Mouse (Mus musculus): ENCODE data around the gene Il17rd. TPM values are rescaled to one million over a fixed set of nuclear protein-coding genes. Genes with fewer than 3 reads are reported as not detected.

Gene Il17rd
- total and polyA plus RNA-seq, 3 experiments, result 0.04 TPM; not detected in 2

DNA sequence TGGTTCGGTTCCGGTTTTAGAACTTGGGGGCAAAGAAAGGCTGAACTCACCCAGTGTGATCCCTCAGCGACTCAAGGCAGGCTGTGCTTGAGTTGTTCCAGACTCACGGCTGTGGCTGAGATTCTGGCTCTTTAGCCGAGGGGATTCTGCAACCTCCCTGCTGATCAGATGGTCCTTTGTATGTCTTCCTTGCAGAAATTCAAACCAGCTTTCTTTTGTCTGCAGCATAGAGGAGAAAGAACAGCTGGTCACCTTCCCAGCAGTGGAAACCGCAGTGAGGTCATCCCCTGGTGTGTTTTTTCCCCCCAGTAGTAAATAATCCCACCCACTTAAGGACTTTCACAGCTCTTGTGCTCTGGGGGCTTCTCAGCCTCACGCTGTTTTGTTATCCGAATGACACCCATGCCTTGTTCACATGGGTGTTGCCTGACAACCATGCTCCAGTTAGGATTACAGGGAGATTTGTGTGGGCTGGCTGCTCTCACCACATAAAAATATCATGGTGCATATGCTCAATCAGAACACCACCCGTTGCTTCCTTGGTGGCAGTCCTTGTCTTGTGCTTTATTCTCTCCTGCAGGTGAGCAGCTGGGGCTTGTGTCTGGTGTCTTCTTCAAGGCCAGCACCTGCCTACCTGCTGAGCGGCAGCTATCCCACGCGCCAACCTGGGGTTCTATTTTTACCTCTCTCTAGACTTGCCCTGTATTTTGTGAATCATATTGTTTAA is 67.2 kb downstream of the Il17rd start:
- peaks cover 0 to 6% of the 10 kb centered on the region in 2 experiments; a peak in 2 of 4 replicates for H3K27me3 ChIP-seq (ENCODE audit: control insufficient read depth in 1 of 2, insufficient read depth in 2 of 2, low read length in 2 of 2)
- H3K79me2 ChIP-seq (ENCODE audit: control insufficient read depth, insufficient read depth, low read length, poor library complexity), result no peaks in the 10 kb centered on the region
- no peaks in the 10 kb centered on the region for H3K9me3 ChIP-seq (replicated peaks; ENCODE audit: insufficient read depth, low read length)
- DNase-seq (ENCODE audit: low read depth, low spot score), result no peak
- no peak overlapping the region for H3K4me3 ChIP-seq (ENCODE audit: control insufficient read depth in 1 of 2, insufficient read depth in 1 of 2, low read depth in 2 of 2, low read length in 2 of 2)
- no peak overlapping the region for H3K9ac ChIP-seq (ENCODE audit: control insufficient read depth, low read depth, low read length, poor library complexity, severe bottlenecking)
- TF ChIP-seq TAL1 (IDR thresholded peaks at IDR 0.05; ENCODE audit: low read length), result no peak
- no peak for TF ChIP-seq GATA1 (IDR thresholded peaks at IDR 0.05; ENCODE audit: low read depth, low read length)
- TF ChIP-seq GABPA (IDR thresholded peaks at IDR 0.05; ENCODE audit: low read depth, low read length), result no peak
- no peak for TF ChIP-seq SMC3 (IDR thresholded peaks at IDR 0.05; ENCODE audit: low read depth, low read length)
- TF ChIP-seq E2F4 (IDR thresholded peaks at IDR 0.05; ENCODE audit: borderline replicate concordance, low read depth, low read length), result no peak
- no peak for TF ChIP-seq ZC3H11A (IDR thresholded peaks at IDR 0.05; ENCODE audit: low read depth, low read length)
- TF ChIP-seq POLR2A (IDR thresholded peaks at IDR 0.05; ENCODE audit: control insufficient read depth in 1 of 2, insufficient read depth in 1 of 2, low read depth in 1 of 2, low read length in 2 of 2, poor library complexity in 1 of 2), result no peak
- no peak for TF ChIP-seq USF1 (IDR thresholded peaks at IDR 0.05; ENCODE audit: low read depth, low read length)
- H3K4me1 ChIP-seq (ENCODE audit: control insufficient read depth in 1 of 2, insufficient read depth in 2 of 2, low read length in 2 of 2), result no peaks in the 10 kb centered on the region
- no peak overlapping the region for H3K27ac ChIP-seq (ENCODE audit: control insufficient read depth, low read depth, low read length)
- H3K36me3 ChIP-seq (ENCODE audit: control insufficient read depth in 1 of 2, insufficient read depth in 2 of 2, low read length in 2 of 2), result no peaks in the 10 kb centered on the region

DNA sequence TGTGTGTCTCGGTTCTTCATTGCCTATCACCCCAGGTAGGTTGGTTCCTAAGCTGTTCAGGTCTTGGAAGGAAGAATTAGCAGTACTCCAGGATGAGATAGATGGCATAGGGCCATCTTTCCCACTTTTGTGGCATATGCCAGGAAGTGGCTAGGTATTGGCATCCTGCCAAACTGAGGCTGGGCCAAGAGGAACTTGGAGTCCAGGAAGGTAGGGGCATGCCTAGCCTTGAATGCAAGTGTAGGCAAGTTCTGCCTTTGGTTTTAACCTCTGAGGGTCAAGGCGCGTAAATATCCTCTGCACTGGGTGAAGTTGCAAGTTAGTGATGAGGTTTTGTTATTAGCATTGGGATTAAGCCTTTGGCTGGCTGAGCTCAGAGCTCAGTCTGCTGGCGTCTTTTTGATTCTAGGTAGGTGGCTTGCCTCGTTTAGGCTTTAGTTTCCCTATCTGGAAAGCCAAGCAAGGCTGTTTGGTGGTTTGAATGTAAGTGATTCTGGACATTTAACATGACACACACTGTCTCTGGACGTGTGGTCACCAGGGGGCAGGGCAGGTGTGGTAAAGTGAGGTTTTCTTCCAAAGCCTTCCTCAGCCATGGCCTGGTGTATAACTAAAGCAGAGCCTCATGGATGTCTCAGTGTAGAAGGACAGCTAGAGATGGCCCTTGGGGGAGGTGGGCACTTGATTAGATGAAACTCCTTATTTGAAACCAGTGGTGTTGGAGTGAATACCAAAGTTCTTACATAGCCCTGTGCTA is 70.2 kb downstream of the Il17rd start:
- TF ChIP-seq MEF2A (IDR thresholded peaks at IDR 0.05; ENCODE audit: extremely low read depth, insufficient replicate concordance, low read depth, low read length, poor library complexity, severe bottlenecking) (no peak), POLR2AphosphoS2 (IDR thresholded peaks at IDR 0.05; ENCODE audit: low read length) (no peak), NRF1 (IDR thresholded peaks at IDR 0.05; ENCODE audit: insufficient read depth, low read depth, low read length, poor library complexity, severe bottlenecking) (no peak), POLR2AphosphoS5 (IDR thresholded peaks at IDR 0.05; ENCODE audit: borderline replicate concordance, low read depth, low read length) (no peak), ELF1 (IDR thresholded peaks at IDR 0.05; ENCODE audit: low read depth, low read length) (no peak), CHD2 (IDR thresholded peaks at IDR 0.05; ENCODE audit: low read length) (no peak), ZNF384 (IDR thresholded peaks at IDR 0.05; ENCODE audit: low read depth, low read length) (no peak), JUND (IDR thresholded peaks at IDR 0.05; ENCODE audit: low read depth, low read length) (no peak), KAT2A (conservative IDR thresholded peaks at IDR 0.05; ENCODE audit: low read depth, low read length) (no peak), GABPA (IDR thresholded peaks at IDR 0.05; ENCODE audit: low read depth, low read length) (no peak), MXI1 (IDR thresholded peaks at IDR 0.05; ENCODE audit: low read depth, low read length) (no peak), ZKSCAN1 (IDR thresholded peaks at IDR 0.05; ENCODE audit: low read depth, low read length) (no peak), SMC3 (IDR thresholded peaks at IDR 0.05; ENCODE audit: low read depth, low read length) (no peak), USF2 (IDR thresholded peaks at IDR 0.05; ENCODE audit: borderline replicate concordance in 1 of 2, insufficient read depth in 1 of 2, low read depth in 1 of 2, low read length in 2 of 2) (no peak), UBTF (IDR thresholded peaks at IDR 0.05; ENCODE audit: borderline replicate concordance, insufficient read depth, low read depth, low read length) (no peak)
- Histone ChIP-seq H3K36me3 (ENCODE audit: control insufficient read depth in 1 of 2, insufficient read depth in 2 of 2, low read length in 2 of 2) (no peaks in the 10 kb centered on the region), H3K4me3 (ENCODE audit: control insufficient read depth in 1 of 2, insufficient read depth in 1 of 2, low read depth in 2 of 2, low read length in 2 of 2) (no peak overlapping the region), H3K27ac (ENCODE audit: control insufficient read depth, low read depth, low read length) (no peak overlapping the region), H3K4me1 (ENCODE audit: control insufficient read depth in 1 of 2, insufficient read depth in 2 of 2, low read length in 2 of 2) (no peaks in the 10 kb centered on the region), H3K79me2 (ENCODE audit: control insufficient read depth, insufficient read depth, low read length, poor library complexity) (no peaks in the 10 kb centered on the region), H3K27me3 (ENCODE audit: control insufficient read depth in 1 of 2, insufficient read depth in 2 of 2, low read length in 2 of 2) (no peaks in the 10 kb centered on the region; a peak in 1 of 4 replicates), H3K9me3 (replicated peaks; ENCODE audit: insufficient read depth, low read length) (no peaks in the 10 kb centered on the region), H3K9ac (ENCODE audit: control insufficient read depth, low read depth, low read length, poor library complexity, severe bottlenecking) (no peak overlapping the region)
- DNase-seq (ENCODE audit: low read depth, low spot score), result no peak
